Mouse (Mus musculus) erythroblast, embryonic 14.5 days (primary cell): ENCODE measurements around the gene Papola.

ENCODE experiments used
- GATA1 ChIP-seq: IDR thresholded peaks from 2 replicates; pipeline ENCODE4 v1.6.1; 2012; ENCODE audit warnings: low read length, inconsistent platforms, mixed read lengths
- TAL1 ChIP-seq: IDR thresholded peaks from 3 replicates; pipeline ENCODE4 v1.6.1; 2012; ENCODE audit warnings: low read length, inconsistent platforms, mixed read lengths

DNA sequence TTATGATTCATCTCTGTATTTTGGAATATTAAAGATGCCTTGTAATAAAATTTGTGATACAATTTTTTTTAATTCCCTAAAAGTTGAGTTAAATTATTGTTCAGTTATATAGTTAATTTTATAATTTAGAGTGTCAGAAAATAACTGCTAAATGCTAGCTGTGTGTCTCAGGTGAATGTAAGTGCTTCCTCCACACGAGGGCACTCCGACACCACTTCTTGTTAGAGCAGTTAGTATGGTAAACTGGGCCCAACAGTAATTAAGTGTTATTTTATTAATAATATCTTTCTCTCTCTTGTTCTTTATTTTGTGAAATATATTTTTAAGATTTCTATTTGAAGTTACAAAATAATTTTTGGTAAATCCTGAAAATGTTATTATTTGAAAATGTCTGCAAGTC lies 51.7 kb downstream of the Papola start:
- TF ChIP-seq GATA1 (no peak), TAL1 (no peak)
